Mouse (Mus musculus) intestine, embryonic 14.5 days (tissue): ENCODE results near the gene Xpo4. TPM values are rescaled to one million over a fixed set of nuclear protein-coding genes. Genes with fewer than 3 reads are reported as not detected.

Experiments
- ATAC-seq: fragments of 200-750 bp; cut with Nextera tagmentation; replicated peaks from 2 replicates; pipeline ENCODE4 v1.8.0; 2017; ENCODE audit warnings: low read depth, moderate number of reproducible peaks, moderate TSS enrichment, moderate library complexity; ENCODE audit not compliant: low FRiP score, low TSS enrichment
- DNase-seq: peaks from one replicate; pipeline ENCODE4 v3.0.0-alpha.2; 2018; ENCODE audit warnings: low spot score
- H3K27ac ChIP-seq: fragments of 300-500 bp; sonication (generic); 2 replicates; pipeline ENCODE4 v1.5.1; 2014; ENCODE audit warnings: low read depth, mild to moderate bottlenecking, control low read depth
- H3K27me3 ChIP-seq: fragments of 300-500 bp; sonication (generic); replicated peaks from 2 replicates; pipeline ENCODE4 v1.6.1; 2014; ENCODE audit warnings: low read length, control low read depth; ENCODE audit not compliant: control insufficient read depth, insufficient read depth
- H3K36me3 ChIP-seq: fragments of 300-500 bp; sonication (generic); 2 replicates; pipeline ENCODE4 v1.6.1; 2014; ENCODE audit warnings: low read length, control low read depth; ENCODE audit not compliant: control insufficient read depth, insufficient read depth
- H3K4me1 ChIP-seq: fragments of 300-500 bp; sonication (generic); replicated peaks from 2 replicates; pipeline ENCODE4 v1.6.1; 2014; ENCODE audit warnings: low read length, control low read depth, mixed read lengths; ENCODE audit not compliant: control insufficient read depth, insufficient read depth
- H3K4me2 ChIP-seq: fragments of 300-500 bp; sonication (generic); 2 replicates; pipeline ENCODE4 v1.6.1; 2014; ENCODE audit warnings: low read length
- H3K4me3 ChIP-seq: fragments of 300-500 bp; sonication (generic); 2 replicates; pipeline ENCODE4 v1.5.1; 2014; ENCODE audit warnings: low read depth, low read length, control low read depth, mixed read lengths
- H3K9ac ChIP-seq: fragments of 300-500 bp; sonication (generic); 2 replicates; pipeline ENCODE4 v1.6.1; 2014; ENCODE audit warnings: mild to moderate bottlenecking, low read length
- H3K9me3 ChIP-seq: fragments of 300-500 bp; sonication (generic); 2 replicates; pipeline ENCODE4 v1.6.1; 2016; ENCODE audit warnings: low read length, control low read depth; ENCODE audit not compliant: control insufficient read depth
- WGBS: fragments of 180-500 bp; shearing (Covaris S2); extraction: QIAGEN DNeasy Blood & Tissue Kit; methylation state at CpG from one replicate; pipeline ENCODE4 v1.1.7; 2014; 5-methylcytosine and 5-hydroxymethylcytosine counted together
- polyA plus RNA-seq: library from polyadenylated mRNA; unstranded; fragments of >200 nt; fragmentation: Nextera tagmentation; extraction: Ambion mirVana; gene quantifications from 2 replicates; pipeline ENCODE4 v1.2.1, GENCODE M21; 2014

The Xpo4 gene
- polyA plus RNA-seq, 1 experiment from 2014 or later, result 34.9 TPM

GRCm38 (mm10) chr14:57571155-57572133 lies 93.8 kb downstream of the Xpo4 start, which contains the start of gene Eef1akmt1:
Gene Eef1akmt1 (minus strand): TSS chr14:57571612.
- peak; percentile 98 for DNase-seq
- 9% methylated on average over 35 of the region's 35 CpGs for WGBS
- peak; percentile 97 for ATAC-seq
- no peak within 1 kb of the TSS; the same call in 1 of the 2 replicates for H3K27ac ChIP-seq
- H3K4me2 ChIP-seq, result peak within 1 kb of the TSS; percentile 62
- no peaks in the 10 kb centered on the region for H3K27me3 ChIP-seq
- no peaks in the 10 kb centered on the region for H3K36me3 ChIP-seq
- peak within 1 kb of the TSS; percentile 65 for H3K9ac ChIP-seq
- peak within 1 kb of the TSS; percentile 56 for H3K4me3 ChIP-seq
- peaks cover 4% of the 10 kb centered on the region; the same call in 1 of the 2 replicates for H3K4me1 ChIP-seq
- H3K9me3 ChIP-seq, result no peaks in the 10 kb centered on the region

DNA sequence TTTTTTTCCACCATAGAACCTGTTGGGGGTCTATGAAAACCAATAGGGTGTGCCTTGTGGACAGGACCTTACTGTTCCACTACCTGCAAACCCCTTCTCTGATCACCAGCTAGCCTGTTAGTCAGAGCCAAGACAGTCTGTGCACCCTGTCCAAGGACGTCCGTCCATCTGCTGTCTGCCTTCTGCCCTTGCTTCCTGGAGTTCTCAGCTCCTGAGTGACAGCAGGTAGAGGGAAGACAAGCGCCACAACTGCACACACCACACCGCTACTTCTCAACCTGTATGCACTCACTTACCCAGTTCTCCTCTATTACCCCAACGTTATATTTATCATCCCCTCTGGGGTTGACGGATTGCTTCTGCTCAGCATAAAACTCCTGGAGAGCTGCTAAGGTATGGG lies 99.6 kb downstream of the Xpo4 start:
- no peak overlapping the region for H3K4me2 ChIP-seq
- H3K9me3 ChIP-seq, result no peaks in the 10 kb centered on the region
- no peak overlapping the region for H3K9ac ChIP-seq
- no peaks in the 10 kb centered on the region for H3K27me3 ChIP-seq
- H3K36me3 ChIP-seq, result no peaks in the 10 kb centered on the region
- no peak overlapping the region for H3K27ac ChIP-seq
- 83% methylated on average over 6 of the region's 6 CpGs for WGBS
- H3K4me3 ChIP-seq, result no peak overlapping the region
- peak; percentile 46 for DNase-seq
- ATAC-seq, result no peak
- peaks cover 1% of the 10 kb centered on the region; the same call in 1 of the 2 replicates for H3K4me1 ChIP-seq

- no peak overlapping the region for H3K4me3 ChIP-seq
- no peaks in the 10 kb centered on the region for H3K36me3 ChIP-seq
- H3K9ac ChIP-seq, result no peak overlapping the region
- H3K4me1 ChIP-seq, result no peaks in the 10 kb centered on the region
- 87% methylated on average over 1 of the region's 1 CpGs for WGBS
- H3K4me2 ChIP-seq, result no peak overlapping the region
- H3K27me3 ChIP-seq, result no peaks in the 10 kb centered on the region
- DNase-seq (no peak), ATAC-seq (no peak)
- no peaks in the 10 kb centered on the region for H3K9me3 ChIP-seq
- H3K27ac ChIP-seq, result no peak overlapping the region
Measured at GRCm38 (mm10) chr14:57556922-57557321, 108.3 kb downstream of the Xpo4 start.

DNA sequence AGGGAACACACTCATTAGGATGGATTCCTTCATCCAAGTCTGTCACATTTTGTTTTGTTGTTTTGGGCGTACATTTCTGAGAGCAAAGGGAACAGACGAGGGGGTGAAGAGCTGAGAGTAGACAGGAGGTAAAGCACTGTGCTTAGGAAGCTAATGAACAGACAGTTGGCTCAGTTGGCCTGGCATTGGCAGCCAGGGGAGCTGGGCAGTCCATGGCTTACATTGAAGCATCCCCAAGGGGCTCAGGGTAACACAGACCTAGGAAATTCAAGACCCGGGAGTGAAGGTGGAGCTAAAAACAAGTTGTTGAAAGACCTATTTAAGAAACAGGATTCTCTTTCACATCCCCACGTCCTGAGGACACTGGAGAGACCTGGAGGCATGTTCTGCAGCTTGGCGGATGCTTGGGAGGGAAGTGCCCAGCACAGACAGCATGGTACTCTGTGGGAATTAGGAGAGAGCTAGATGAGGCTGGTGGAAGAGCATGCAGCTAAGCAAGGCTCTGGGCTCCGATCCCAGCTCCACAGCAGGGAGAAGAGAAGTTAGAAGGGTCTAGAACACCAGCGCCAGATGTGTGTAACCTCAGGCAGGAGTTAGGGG lies 109.7 kb downstream of the Xpo4 start:
- Histone ChIP-seq H3K4me1 (no peaks in the 10 kb centered on the region), H3K36me3 (no peaks in the 10 kb centered on the region), H3K27ac (no peak overlapping the region), H3K9me3 (no peaks in the 10 kb centered on the region), H3K9ac (no peak overlapping the region), H3K27me3 (no peaks in the 10 kb centered on the region), H3K4me2 (no peak overlapping the region), H3K4me3 (no peak overlapping the region)
- ATAC-seq, result no peak
- DNase-seq, result no peak
- 85% methylated on average over 7 of the region's 7 CpGs for WGBS

- Histone ChIP-seq H3K36me3 (peaks cover 7% of the 10 kb centered on the region; the same call in 1 of the 2 replicates), H3K27me3 (no peaks in the 10 kb centered on the region), H3K9ac (no peak overlapping the region), H3K4me2 (no peak overlapping the region), H3K4me3 (no peak overlapping the region), H3K4me1 (no peaks in the 10 kb centered on the region), H3K9me3 (no peaks in the 10 kb centered on the region), H3K27ac (no peak overlapping the region)
- no peak for DNase-seq
- no peak for ATAC-seq
- WGBS, result 88% methylated on average over 5 of the region's 5 CpGs
Measured at GRCm38 (mm10) chr14:57554434-57554833, 110.8 kb downstream of the Xpo4 start.

DNA sequence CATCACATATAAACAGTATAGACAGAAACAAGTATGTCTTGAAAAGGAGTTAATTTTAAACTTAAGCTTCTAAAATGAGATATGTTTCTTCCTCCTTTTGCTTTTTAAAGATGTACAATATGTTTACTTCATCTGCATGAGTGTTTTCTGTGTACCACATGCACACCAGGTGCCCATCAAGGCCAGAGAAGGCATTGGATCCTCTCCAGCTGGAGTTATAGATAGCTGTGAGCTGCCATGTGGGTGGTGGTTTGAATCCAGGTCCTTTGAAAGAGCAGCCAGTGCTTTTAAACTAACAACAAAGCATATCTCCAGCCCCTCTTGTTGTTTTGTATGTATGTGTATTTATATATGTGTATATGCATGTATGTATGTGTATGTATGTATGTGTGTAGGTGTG lies 112.3 kb downstream of the Xpo4 start:
- Histone ChIP-seq H3K36me3 (peaks cover 10% of the 10 kb centered on the region; the same call in 1 of the 2 replicates), H3K9me3 (no peaks in the 10 kb centered on the region), H3K4me3 (no peak overlapping the region), H3K9ac (no peak overlapping the region), H3K27me3 (no peaks in the 10 kb centered on the region), H3K4me1 (no peaks in the 10 kb centered on the region), H3K4me2 (no peak overlapping the region), H3K27ac (no peak overlapping the region)
- no peak for ATAC-seq
- no peak for DNase-seq

- peaks cover 2% of the 10 kb centered on the region; the same call in 1 of the 2 replicates for H3K9me3 ChIP-seq
- WGBS, result 31% methylated on average over 5 of the region's 5 CpGs
Measured at GRCm38 (mm10) chr14:57547062-57547461, 118.2 kb downstream of the Xpo4 start.

GRCm38 (mm10) chr14:57546557-57547021 lies 118.6 kb downstream of the Xpo4 start:
- 12% methylated on average over 13 of the region's 13 CpGs for WGBS
- H3K9me3 ChIP-seq, result peaks cover 2% of the 10 kb centered on the region; the same call in 1 of the 2 replicates
- ATAC-seq (peak; percentile 83), DNase-seq (peak; percentile 78)
- no peak overlapping the region for H3K9ac ChIP-seq
- no peak overlapping the region for H3K4me2 ChIP-seq
- H3K27ac ChIP-seq, result peak overlapping the region; percentile 84
- peaks cover 10% of the 10 kb centered on the region; the same call in 1 of the 2 replicates for H3K36me3 ChIP-seq
- no peaks in the 10 kb centered on the region for H3K27me3 ChIP-seq
- H3K4me1 ChIP-seq, result no peaks in the 10 kb centered on the region; the same call in 1 of the 2 replicates
- no peak overlapping the region for H3K4me3 ChIP-seq

More at GRCm38 (mm10) chr14:57547062-57547461, 118.2 kb downstream of the Xpo4 start:
- no peak overlapping the region for H3K4me3 ChIP-seq
- no peaks in the 10 kb centered on the region; the same call in 1 of the 2 replicates for H3K4me1 ChIP-seq
- no peaks in the 10 kb centered on the region for H3K27me3 ChIP-seq
- H3K4me2 ChIP-seq, result no peak overlapping the region
- peak; percentile 50; the same call in 1 of the 2 replicates for ATAC-seq
- peaks cover 10% of the 10 kb centered on the region; the same call in 1 of the 2 replicates for H3K36me3 ChIP-seq
- H3K9ac ChIP-seq, result no peak overlapping the region
- peak overlapping the region; percentile 84 for H3K27ac ChIP-seq
- no peak for DNase-seq
